In genomic region chr14:51985301-51986152, GRCm38 (mm10) we compare ENCODE assay signal across 8 mouse cellular contexts. TPM values are rescaled to one million over a fixed set of nuclear protein-coding genes. Genes with fewer than 3 reads are reported as not detected.
A peak's percentile ranks its signal among the peaks of the same experiment; 100 is the strongest.
DNase-seq lines count a peak whose midpoint lies in the region; ATAC-seq and TF ChIP-seq lines count a peak whose summit lies in the region.

No protein-coding gene starts in this region.

- no peak for DNase-seq in ES-E14 (ENCODE audit: low read depth, low spot score)
- DNase-seq in brain, embryonic 14.5 days (ENCODE audit: low read depth) = peak; percentile 92
- DNase-seq in kidney, postnatal 14 days = peak; percentile 87
- peak; percentile 94 for DNase-seq in lung, postnatal 10 days
- peak; percentile 63 for DNase-seq in ovary, postnatal 36 days (ENCODE audit: low spot score)
- DNase-seq in T-cell, adult 2 months (ENCODE audit: low spot score) = no peak

- TF ChIP-seq POLR2A in brain, embryonic 14.5 days (IDR thresholded peaks at IDR 0.05; ENCODE audit: borderline replicate concordance, extremely low read depth, insufficient read depth, insufficient read length, poor library complexity, severe bottlenecking) = no peak

- peaks cover 0 to 6% of the 10 kb centered on the region in 2 experiments; a peak in 2 of 4 replicates for H3K4me1 ChIP-seq in ES-E14 (ENCODE audit: control insufficient read depth in 2 of 2, insufficient read depth in 2 of 2, low read length in 2 of 2, poor library complexity in 1 of 2)
- H3K4me1 ChIP-seq in heart, embryonic 14.5 days (ENCODE audit: control insufficient read depth in 2 of 2, insufficient read depth in 2 of 2, low read length in 2 of 2) = peaks cover 2 to 19% of the 10 kb centered on the region in 2 experiments; a peak in 3 of 4 replicates

- no peaks in the 10 kb centered on the region for H3K27me3 ChIP-seq in heart, embryonic 14.5 days (ENCODE audit: control insufficient read depth, insufficient read depth, low read length)

- peak overlapping the region; percentile 73 to 74 for H3K4me3 ChIP-seq in ES-E14 (ENCODE audit: insufficient read depth in 1 of 2, low read depth in 1 of 2, low read length in 2 of 2, poor library complexity in 1 of 2, severe bottlenecking in 1 of 2)
- H3K4me3 ChIP-seq in heart, embryonic 14.5 days (ENCODE audit: control insufficient read depth in 1 of 2, insufficient read depth in 1 of 2, low read depth in 1 of 2, low read length in 2 of 2) = peak overlapping the region; percentile 81 to 83

- H3K27ac ChIP-seq in ES-E14 (ENCODE audit: insufficient read depth, low read depth, low read length, poor library complexity, severe bottlenecking) = no peak overlapping the region
- H3K27ac ChIP-seq in heart, embryonic 14.5 days (replicated peaks in 1 of 2; ENCODE audit: control insufficient read depth in 1 of 2, insufficient read depth in 1 of 2, low read depth in 2 of 2, low read length in 2 of 2) = peak overlapping the region; percentile 89 to 94

- WGBS in heart, embryonic 14.5 days = under 1% methylated on average over 27 of the region's 27 CpGs

- 0 out of 2 replicates have a peak, but pooled peaks have one; percentile 43 for ATAC-seq in erythroid progenitor cell, adult 5-6 weeks (replicated peaks; ENCODE audit: low FRiP score, poor library complexity, severe bottlenecking)
- peak; percentile 73 for ATAC-seq in heart, embryonic 14.5 days (ENCODE audit: insufficient number of reproducible peaks, insufficient read depth, low FRiP score, low read depth)

- H3K9ac ChIP-seq in ES-E14 (ENCODE audit: insufficient read depth, low read depth, low read length, poor library complexity, severe bottlenecking) = peak overlapping the region; percentile 45; the same call in 1 of the 2 replicates
- H3K9ac ChIP-seq in heart, embryonic 14.5 days (ENCODE audit: low read length) = peak overlapping the region; percentile 94

- no peaks in the 10 kb centered on the region for H3K9me3 ChIP-seq in ES-E14 (ENCODE audit: control insufficient read depth, insufficient read depth, low read depth, low read length)
- H3K9me3 ChIP-seq in heart, embryonic 14.5 days (ENCODE audit: control insufficient read depth, low read length) = no peaks in the 10 kb centered on the region

- H3K4me2 ChIP-seq in heart, embryonic 14.5 days (ENCODE audit: low read length) = peak overlapping the region; percentile 88

- in situ Hi-C loops in ES-E14 (cut with MboI; ENCODE audit: low sequenced_read_pairs in 2 of 2, unreplicated experiment in 2 of 2) = no loop called here

- no peaks in the 10 kb centered on the region for H3K36me3 ChIP-seq in ES-E14 (ENCODE audit: control insufficient read depth, insufficient read depth, low read length, poor library complexity, severe bottlenecking)
- peaks cover 36% of the 10 kb centered on the region for H3K36me3 ChIP-seq in heart, embryonic 14.5 days (ENCODE audit: control insufficient read depth, insufficient read depth, low read length)

- no peak for TF ChIP-seq CTCF in brain, embryonic 14.5 days (IDR thresholded peaks at IDR 0.05; ENCODE audit: borderline replicate concordance, extremely low read depth, insufficient read depth, insufficient read length)

TF ChIP-seq in ES-E14, 5 proteins besides CTCF, POLR2A, EP300 and RAD21:
- TF ChIP-seq MAFK (IDR thresholded peaks at IDR 0.05; ENCODE audit: insufficient read depth, low read depth, low read length) (no peak), ZNF384 (IDR thresholded peaks at IDR 0.05; ENCODE audit: low read depth, low read length) (no peak), ZC3H11A (IDR thresholded peaks at IDR 0.05; ENCODE audit: borderline replicate concordance, low read depth, low read length) (no peak), HCFC1 (IDR thresholded peaks at IDR 0.05; ENCODE audit: borderline replicate concordance, insufficient read depth, low read length) (no peak), CHD2 (IDR thresholded peaks at IDR 0.05; ENCODE audit: low read depth, low read length) (no peak)

RNA-seq across cellular contexts. Expression of gene Arhgef40, which starts 1.0 kb away (rescaled TPM):
- 10.1 and 14.0 TPM in 2 replicates for total RNA-seq in ES-E14 (2012; rRNA removed)
- 100 and 106 TPM in 2 replicates for polyA plus RNA-seq in brain, embryonic 14.5 days (2012; rRNA removed)
- 6.5 and 20.5 TPM in 2 replicates for total RNA-seq in erythroid progenitor cell, adult 5-6 weeks (2015; ENCODE audit: low replicate concordance)
- 11.6 and 16.2 TPM in 2 replicates for total RNA-seq in erythroid progenitor cell, adult 5-6 weeks (2017; ENCODE audit: low replicate concordance)
- polyA plus RNA-seq in heart, embryonic 14.5 days (2014; fragmentation: Nextera tagmentation; extraction: Ambion mirVana) = 50.6 and 59.6 TPM in 2 replicates

RNA-seq across cellular contexts. Expression of gene Tmem253, which starts 29.9 kb away (rescaled TPM):
- 3.6 and 7.7 TPM in 2 replicates for total RNA-seq in ES-E14 (2012; rRNA removed)
- 1.9 and 3.6 TPM in 2 replicates for polyA plus RNA-seq in brain, embryonic 14.5 days (2012; rRNA removed)
- total RNA-seq in erythroid progenitor cell, adult 5-6 weeks (2015; ENCODE audit: low replicate concordance) = 6.5 TPM in 1 of 2 replicates, not detected in the other
- total RNA-seq in erythroid progenitor cell, adult 5-6 weeks (2017; ENCODE audit: low replicate concordance) = 0.15 TPM in 1 of 2 replicates, not detected in the other
- polyA plus RNA-seq in heart, embryonic 14.5 days (2014; fragmentation: Nextera tagmentation; extraction: Ambion mirVana) = 1.2 and 1.5 TPM in 2 replicates

RNA-seq across cellular contexts. Expression of gene Zfp219, which starts 35.0 kb away (rescaled TPM):
- total RNA-seq in ES-E14 (2012; rRNA removed) = 59.5 and 98.0 TPM in 2 replicates
- 177 and 242 TPM in 2 replicates for polyA plus RNA-seq in brain, embryonic 14.5 days (2012; rRNA removed)
- 2.2 and 4.2 TPM in 2 replicates for total RNA-seq in erythroid progenitor cell, adult 5-6 weeks (2015; ENCODE audit: low replicate concordance)
- 3.9 and 4.8 TPM in 2 replicates for total RNA-seq in erythroid progenitor cell, adult 5-6 weeks (2017; ENCODE audit: low replicate concordance)
- 19.2 and 19.9 TPM in 2 replicates for polyA plus RNA-seq in heart, embryonic 14.5 days (2014; fragmentation: Nextera tagmentation; extraction: Ambion mirVana)

RNA-seq across cellular contexts. Expression of gene Olfr221, which starts 56.7 kb away (rescaled TPM):
- total RNA-seq in ES-E14 (2012; rRNA removed) = not detected in 2 replicates
- not detected in 2 replicates for polyA plus RNA-seq in brain, embryonic 14.5 days (2012; rRNA removed)
- total RNA-seq in erythroid progenitor cell, adult 5-6 weeks (2015; ENCODE audit: low replicate concordance) = not detected in 2 replicates
- total RNA-seq in erythroid progenitor cell, adult 5-6 weeks (2017; ENCODE audit: low replicate concordance) = not detected in 2 replicates
- polyA plus RNA-seq in heart, embryonic 14.5 days (2014; fragmentation: Nextera tagmentation; extraction: Ambion mirVana) = 0.19 TPM in 1 of 2 replicates, not detected in the other

Comparison
In these comparisons a context has a peak if more than half of its experiments do, and no peak if none do; other contexts are left out.
1. DNase-seq: peak in brain, embryonic 14.5 days (single experiment), kidney, postnatal 14 days (single experiment), lung, postnatal 10 days (single experiment) and ovary, postnatal 36 days (single experiment); none in ES-E14 (single experiment) and T-cell, adult 2 months (single experiment).
2. RNA of gene Zfp219, which starts 35.0 kb away (total RNA-seq): 59.5 to 98.0 TPM in ES-E14; 2.2 to 4.8 TPM in erythroid progenitor cell, adult 5-6 weeks; every median in the first group is over 10 times any median in the second.